In the genomic region with DNA sequence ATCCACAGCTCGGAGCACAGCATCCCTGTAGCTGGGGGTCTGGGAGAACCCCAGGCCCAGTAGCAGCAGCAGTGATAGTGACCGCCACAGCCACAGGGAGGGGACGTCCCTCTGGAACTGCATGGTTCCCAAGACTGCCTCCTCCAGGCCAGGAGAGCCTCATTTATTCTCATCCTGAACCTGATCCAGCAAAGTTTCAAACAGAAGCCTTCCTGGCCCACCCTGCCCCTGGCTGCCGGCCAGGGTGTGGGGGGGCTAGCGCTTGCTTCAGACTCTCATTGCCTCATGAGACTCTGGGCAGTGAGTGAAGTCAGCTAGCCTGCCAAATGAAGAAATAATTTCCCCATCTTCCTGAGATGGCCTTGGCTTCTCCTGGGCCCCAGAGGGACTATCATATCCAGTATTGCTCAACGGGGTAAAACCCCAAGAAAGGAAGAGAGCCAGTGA, we compare ENCODE assay signal across 9 mouse cellular contexts. TPM values are rescaled to one million over a fixed set of nuclear protein-coding genes. Genes with fewer than 3 reads are reported as not detected.
A peak's percentile ranks its signal among the peaks of the same experiment; 100 is the strongest.
DNase-seq lines count a peak whose midpoint lies in the region; ATAC-seq and TF ChIP-seq lines count a peak whose summit lies in the region.
"Had no signal": no experiment of that assay in that cellular context is flagged by ENCODE, and none has a peak within 500 bp of the region (broad histone marks: within the 10 kb centered on the region; RNA-seq: fewer than 3 reads in every experiment).

A gene (minus strand): TSS at position 306 of the 447 bp plus-strand sequence.

- ATAC-seq in kidney, postnatal 0 days (replicated peaks; ENCODE audit: low FRiP score, low read depth), result no peak
- 0 out of 2 replicates have a peak, but pooled peaks have one; percentile 39 for ATAC-seq in heart, embryonic 15.5 days (replicated peaks; ENCODE audit: insufficient number of reproducible peaks, insufficient read depth, low FRiP score, low read depth)
- ATAC-seq: Patski had no signal

- H3K36me3 ChIP-seq in kidney, postnatal 0 days (ENCODE audit: insufficient read depth, low read length), result peaks cover 4% of the 10 kb centered on the region; the same call in 1 of the 2 replicates
- H3K36me3 ChIP-seq in heart, embryonic 15.5 days, result no peaks in the 10 kb centered on the region

- no peak for TF ChIP-seq CTCF in kidney, postnatal 0 days (IDR thresholded peaks at IDR 0.05; ENCODE audit: low read depth)
- TF ChIP-seq CTCF in layer of hippocampus, adult 2 months (conservative IDR thresholded peaks at IDR 0.05), result no peak

- no peaks in the 10 kb centered on the region for H3K27me3 ChIP-seq in kidney, postnatal 0 days (ENCODE audit: insufficient read depth, low read length)
- H3K27me3 ChIP-seq in heart, embryonic 15.5 days, result no peaks in the 10 kb centered on the region
- H3K27me3 ChIP-seq: Patski had no signal

- no peaks in the 10 kb centered on the region for H3K9me3 ChIP-seq in kidney, postnatal 0 days (replicated peaks; ENCODE audit: low read length)
- H3K9me3 ChIP-seq in heart, embryonic 15.5 days (replicated peaks), result no peaks in the 10 kb centered on the region

- DNase-seq in kidney, postnatal 0 days (ENCODE audit: low spot score), result peak; percentile 14
- no peak for DNase-seq in kidney, adult 8-10 months
- peak; percentile 90 for DNase-seq in adrenal gland, postnatal 14 days
- DNase-seq in lung, adult 18-20 months, result peak; percentile 57 to 60
- no peak for DNase-seq in layer of hippocampus, postnatal 36 days
- DNase-seq in layer of hippocampus, adult 2 months (ENCODE audit: low spot score in 2 of 2), result no peak
- no peak for DNase-seq in left cerebral cortex, adult 9 months (ENCODE audit: low spot score in 2 of 2)

- H3K4me3 ChIP-seq in kidney, postnatal 0 days (replicated peaks; ENCODE audit: low read depth, low read length), result no peak within 1 kb of the TSS
- no peak within 1 kb of the TSS for H3K4me3 ChIP-seq in heart, embryonic 15.5 days
- no peak within 1 kb of the TSS for H3K4me3 ChIP-seq in layer of hippocampus, adult 2 months

- H3K9ac ChIP-seq in kidney, postnatal 0 days (ENCODE audit: low read depth, low read length), result no peak within 1 kb of the TSS
- H3K9ac ChIP-seq in heart, embryonic 15.5 days, result no peak within 1 kb of the TSS

- WGBS in kidney, postnatal 0 days, result 56% methylated on average over 6 of the region's 6 CpGs
- WGBS in heart, embryonic 15.5 days, result 43% methylated on average over 6 of the region's 6 CpGs

- H3K4me2 ChIP-seq in kidney, postnatal 0 days (ENCODE audit: low read length), result no peak within 1 kb of the TSS
- H3K4me2 ChIP-seq in heart, embryonic 15.5 days, result no peak within 1 kb of the TSS

- H3K27ac ChIP-seq in kidney, postnatal 0 days, result no peak within 1 kb of the TSS
- no peak within 1 kb of the TSS for H3K27ac ChIP-seq in heart, embryonic 15.5 days
- no peak within 1 kb of the TSS for H3K27ac ChIP-seq in layer of hippocampus, adult 2 months

- no peaks in the 10 kb centered on the region for H3K4me1 ChIP-seq in kidney, postnatal 0 days (replicated peaks; ENCODE audit: insufficient read depth, low read length)
- 0 out of 2 replicates have a peak, but pooled peaks cover 3% of the 10 kb centered on the region for H3K4me1 ChIP-seq in heart, embryonic 15.5 days (replicated peaks)

RNA-seq across cellular contexts. Expression of the gene that starts here (rescaled TPM):
- 1.6 and 1.9 TPM in 2 replicates for polyA plus RNA-seq in kidney, postnatal 0 days (2015; fragmentation: Nextera tagmentation; extraction: Ambion mirVana)
- 2.4 and 5.2 TPM in 2 replicates for total RNA-seq in adrenal gland, postnatal 14 days (2021)
- 2.0 and 3.7 TPM in 2 replicates for polyA plus RNA-seq in heart, embryonic 15.5 days (2015; fragmentation: Nextera tagmentation; extraction: Ambion mirVana)
- not detected for total RNA-seq in layer of hippocampus, postnatal 36 days (2021)
- total RNA-seq in layer of hippocampus, adult 2 months (2021), result not detected
- polyA plus RNA-seq: Patski had no signal

Comparison
In these comparisons a context has a peak if more than half of its experiments do, and no peak if none do; other contexts are left out.
1. DNase-seq: peak in kidney, postnatal 0 days (single experiment), adrenal gland, postnatal 14 days (single experiment) and lung, adult 18-20 months (2 of 2); none in kidney, adult 8-10 months (0 of 2), layer of hippocampus, postnatal 36 days (0 of 2), layer of hippocampus, adult 2 months (0 of 2) and left cerebral cortex, adult 9 months (0 of 2).